Mouse (Mus musculus) kidney, adult 18-20 months (tissue): ENCODE measurements around the gene Tshr.
"Not testable (repeated sequence)": the region's sequence is repeated elsewhere in the genome, so short reads cannot be mapped to it uniquely, and the experiment has no call there.

Source experiments
- DNase-seq: peaks from one replicate; pipeline ENCODE4 v3.0.0; 2021

Gene Tshr

DNA sequence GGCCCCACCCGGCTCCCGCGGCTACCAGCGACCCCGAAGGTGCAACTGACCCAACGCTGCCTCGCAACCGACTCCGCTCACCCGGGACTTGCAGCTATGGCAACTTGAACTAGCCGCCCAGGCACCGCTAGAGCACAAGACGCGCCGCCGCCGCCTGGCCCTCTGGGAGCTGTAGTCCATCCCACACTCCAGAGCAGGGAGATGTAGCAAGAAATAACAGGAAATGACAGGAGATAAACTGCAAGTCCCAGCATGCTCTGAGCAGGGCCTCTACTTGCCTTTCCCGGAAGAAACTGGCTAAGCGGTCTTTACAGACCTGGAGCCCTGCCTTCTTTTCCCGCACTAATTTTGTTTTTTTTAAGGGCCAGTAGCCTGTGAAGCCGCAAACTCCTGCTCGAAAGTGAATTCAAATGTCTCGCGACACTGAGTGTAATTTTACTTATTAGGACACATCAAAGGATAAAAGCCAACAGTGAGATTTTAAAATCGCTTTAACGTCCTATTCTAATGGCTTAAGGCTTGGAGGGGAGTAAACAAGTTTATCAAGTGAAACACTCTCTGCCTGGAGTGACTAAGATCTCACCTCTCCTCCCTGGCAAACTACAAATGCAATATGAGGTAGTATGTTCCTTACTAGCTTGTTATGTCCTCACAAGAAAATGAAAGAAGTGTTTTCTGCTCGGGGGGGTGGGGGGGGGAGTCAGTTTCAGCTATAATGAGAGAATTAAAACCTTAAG, at the start of gene Tshr, which contains the start of gene Cep128:
Tshr (plus strand) TSS at position 283 of the 737 bp plus-strand sequence.
Cep128 (minus strand) TSS at position 129 of the 737 bp plus-strand sequence.
- peak; percentile 91 for DNase-seq

DNA sequence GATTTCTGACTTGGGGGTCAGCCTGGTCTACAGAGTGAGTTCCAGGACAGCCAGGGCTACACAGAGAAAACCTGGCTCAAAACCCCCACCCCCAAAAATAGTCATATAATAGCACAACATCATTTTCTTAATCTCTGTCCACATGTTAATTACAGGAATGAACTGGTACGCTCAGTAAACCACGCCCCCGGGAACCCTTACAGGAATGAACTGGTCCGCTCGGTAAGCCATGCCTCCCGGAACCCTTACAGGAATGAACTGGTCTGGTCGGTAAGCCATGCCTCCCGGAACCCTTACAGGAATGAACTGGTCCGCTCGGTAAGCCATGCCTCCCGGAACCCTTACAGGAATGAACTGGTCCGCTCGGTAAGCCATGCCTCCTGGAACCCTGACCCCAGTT, 45.7 kb upstream of the Tshr start:
- DNase-seq, result not testable (repeated sequence)

DNA sequence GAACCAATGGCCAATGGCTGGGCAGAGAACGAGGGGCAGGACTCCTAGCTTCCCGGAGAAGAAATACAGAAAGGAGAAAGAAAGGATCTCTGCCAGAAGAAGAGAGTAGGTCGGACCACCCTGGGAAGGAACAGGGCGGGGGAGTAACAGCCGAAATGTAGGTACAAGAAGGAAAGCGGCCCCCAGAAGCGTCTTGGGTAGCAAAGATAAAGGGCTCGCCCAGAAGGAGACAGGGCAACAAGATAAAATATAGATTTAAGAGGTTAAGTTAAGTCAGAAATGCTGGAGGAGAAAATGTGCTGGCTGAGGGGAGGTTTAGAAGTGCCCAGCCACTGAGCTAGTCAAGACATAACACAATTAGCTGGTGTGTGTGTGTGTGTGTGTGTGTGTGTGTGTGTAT, 30.6 kb upstream of the Tshr start:
- no peak for DNase-seq

DNA sequence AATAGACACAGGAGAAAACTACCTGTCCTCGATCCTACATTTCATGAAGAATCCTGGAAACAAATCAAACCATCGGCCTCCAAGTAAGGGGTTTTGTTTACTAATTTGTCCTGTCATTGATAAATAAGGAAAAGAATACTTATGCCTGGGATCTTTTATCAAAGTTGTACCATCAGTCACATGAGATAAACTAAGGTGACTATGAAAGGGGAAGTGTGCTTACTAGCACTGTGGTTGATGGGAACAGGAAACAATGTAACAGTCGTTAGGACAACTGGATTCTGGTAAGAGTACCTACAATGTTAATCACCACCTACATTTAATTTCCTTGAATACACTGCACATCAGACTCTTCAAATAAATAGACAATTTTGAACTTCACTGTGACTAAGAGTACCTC, 15.2 kb upstream of the Tshr start:
- no peak for DNase-seq

DNA sequence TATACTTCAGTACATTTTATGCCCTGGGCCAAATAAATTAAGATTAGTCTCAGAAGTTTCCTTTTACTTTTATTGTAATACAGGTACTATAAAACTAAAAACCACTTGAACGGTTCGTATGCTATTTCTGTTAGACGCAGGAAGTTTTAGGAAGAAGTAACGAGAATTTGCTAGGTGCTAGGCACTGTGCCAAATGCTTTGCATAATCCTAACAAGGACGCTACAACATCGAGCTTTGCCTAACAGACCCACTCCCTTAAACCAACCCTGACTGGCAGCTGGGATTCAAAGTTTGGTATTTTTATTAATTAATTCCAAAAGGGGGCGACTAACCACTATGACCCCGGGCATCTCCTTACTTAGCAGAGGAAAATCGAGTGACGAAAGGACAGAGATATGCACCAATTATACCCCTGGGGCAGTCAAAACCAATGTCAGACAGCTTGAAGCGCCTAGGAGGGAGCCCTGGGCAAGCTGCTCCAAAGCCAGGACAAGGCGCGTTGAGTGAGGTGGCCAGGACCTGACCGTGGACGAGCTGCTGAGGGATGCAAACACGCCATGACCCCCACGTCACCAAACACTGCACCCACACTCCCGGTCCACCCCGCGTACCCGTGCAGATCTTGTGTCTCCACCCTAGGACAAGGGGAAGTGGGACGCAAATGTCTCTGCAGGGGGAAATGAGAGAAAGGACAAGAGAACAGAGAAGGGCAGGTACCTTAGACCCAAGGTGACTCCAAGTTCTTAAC, 673 bp upstream of the Tshr start:
- DNase-seq, result peak; percentile 5

DNA sequence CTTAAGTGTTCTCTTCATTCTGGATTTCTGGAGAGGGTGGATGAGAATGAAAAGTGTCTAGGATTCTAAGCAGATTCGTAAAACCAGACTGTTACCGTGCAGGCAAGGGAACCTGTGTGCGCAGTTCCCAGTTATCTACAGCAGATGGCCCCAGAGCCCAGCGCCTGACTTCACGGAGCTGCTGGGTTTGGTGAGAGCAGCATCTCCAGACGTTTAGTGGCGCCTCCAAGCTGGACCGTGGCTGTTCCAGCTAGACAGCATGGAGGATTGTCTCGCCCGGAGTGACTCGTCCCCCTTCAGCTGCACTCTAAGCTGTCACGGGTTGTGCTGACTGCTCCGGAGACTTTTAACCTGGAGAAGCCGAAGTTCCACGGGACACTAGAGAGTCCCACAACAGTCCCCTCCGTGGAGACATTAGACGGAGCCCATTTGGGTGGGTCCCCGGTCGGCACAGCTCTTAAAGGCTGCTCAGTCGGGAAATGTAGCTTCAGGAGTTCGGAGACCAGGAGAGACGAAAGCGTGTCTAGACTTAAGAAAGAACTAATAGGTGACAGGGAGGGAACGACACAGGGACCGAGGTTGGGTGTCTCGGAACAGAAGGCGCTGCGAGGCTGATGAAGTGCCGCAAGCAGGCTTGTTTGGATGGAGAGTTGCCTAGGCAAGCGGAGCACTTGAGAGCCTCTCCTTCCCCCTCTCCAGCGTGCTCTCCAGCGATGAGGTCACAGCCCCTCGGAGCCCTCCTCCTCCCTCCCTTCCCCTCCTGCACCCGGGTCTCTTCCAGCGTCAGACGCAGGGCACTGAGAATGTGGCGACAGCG, 16.1 kb downstream of the Tshr start:
- peak; percentile 76 for DNase-seq

DNA sequence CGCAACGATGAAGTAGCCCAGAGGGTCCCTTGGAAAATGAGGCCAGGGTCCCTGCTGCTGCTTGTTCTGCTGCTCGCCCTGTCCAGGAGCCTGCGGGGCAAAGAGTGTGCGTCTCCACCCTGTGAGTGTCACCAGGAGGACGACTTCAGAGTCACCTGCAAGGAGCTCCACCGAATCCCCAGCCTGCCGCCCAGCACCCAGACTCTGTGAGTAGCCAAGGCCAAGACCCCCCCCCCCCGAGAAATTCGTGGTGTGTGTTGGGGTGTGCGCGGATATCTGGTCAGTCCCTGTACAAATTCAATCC, 16.6 kb downstream of the Tshr start:
- no peak for DNase-seq

DNA sequence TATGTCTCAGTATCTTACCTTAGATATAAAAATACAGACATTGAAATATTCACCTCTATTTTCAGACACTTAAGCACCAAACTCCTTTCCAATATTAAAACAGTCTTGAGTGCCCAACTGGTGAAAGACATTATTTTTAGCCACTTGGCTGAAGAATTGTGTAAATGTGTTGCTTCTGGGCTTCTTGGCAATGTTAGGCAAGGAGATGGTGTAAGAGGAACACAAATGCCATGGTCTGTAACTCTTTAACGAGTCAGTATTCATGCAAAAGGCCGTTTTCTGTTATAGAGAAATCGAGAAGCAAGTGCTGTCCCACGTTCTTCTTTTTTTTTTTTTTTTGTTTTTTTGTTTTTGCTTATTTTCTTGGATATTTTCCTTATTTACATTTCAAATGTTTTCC, 25.9 kb downstream of the Tshr start:
- DNase-seq, result no peak

DNA sequence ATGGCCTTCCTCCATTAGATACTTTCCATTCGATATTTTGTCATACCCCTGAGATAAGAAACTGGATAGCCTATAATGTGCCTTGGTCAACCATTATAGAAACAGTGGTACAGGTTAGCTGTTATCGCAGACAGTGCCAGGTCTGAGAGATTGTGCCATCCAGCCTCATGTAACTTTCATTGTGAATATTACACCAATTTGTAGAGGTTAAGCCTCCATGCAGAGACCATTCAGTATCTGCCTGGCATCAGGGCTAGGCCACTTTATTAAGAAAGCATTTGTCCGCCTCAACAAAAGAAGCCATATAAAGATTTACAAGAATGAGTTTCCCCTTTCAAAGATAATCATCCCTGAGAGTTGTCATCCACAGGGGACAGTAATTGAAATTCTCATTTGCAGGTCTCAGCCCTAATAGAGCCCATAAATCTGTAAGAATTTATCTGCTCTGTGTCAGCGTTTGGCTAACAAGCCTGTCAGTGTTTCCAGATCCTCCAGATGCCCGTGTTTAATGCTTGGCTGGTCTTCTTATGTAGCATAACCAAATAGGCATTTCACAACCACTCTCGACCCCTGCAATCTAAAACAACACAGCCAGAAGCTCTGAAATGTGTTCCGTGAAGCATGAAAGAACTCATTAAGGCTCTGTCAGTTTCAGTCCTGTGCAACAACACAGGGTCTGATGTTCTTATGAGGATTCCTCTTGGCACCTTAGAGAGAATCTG, 28.3 kb downstream of the Tshr start:
- no peak for DNase-seq

DNA sequence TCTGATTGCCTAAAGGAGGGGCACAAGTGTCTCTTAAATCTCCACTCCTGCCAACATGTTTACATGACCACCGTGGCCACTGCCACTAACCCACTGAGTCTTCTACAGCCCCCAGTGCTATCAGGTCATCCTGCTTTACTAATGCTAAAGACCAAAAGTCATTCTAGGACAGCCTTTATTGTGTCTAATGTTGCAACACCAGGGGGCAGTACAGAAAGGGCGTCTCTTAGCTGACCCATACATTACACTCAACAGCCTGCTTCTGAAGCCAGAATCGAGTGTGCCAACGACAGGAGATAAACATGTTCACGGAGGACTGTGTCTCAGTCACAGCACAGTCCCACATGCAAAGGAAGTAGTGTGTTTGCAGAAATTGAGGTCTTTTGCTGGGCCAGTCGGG, 30.7 kb downstream of the Tshr start:
- DNase-seq, result no peak

DNA sequence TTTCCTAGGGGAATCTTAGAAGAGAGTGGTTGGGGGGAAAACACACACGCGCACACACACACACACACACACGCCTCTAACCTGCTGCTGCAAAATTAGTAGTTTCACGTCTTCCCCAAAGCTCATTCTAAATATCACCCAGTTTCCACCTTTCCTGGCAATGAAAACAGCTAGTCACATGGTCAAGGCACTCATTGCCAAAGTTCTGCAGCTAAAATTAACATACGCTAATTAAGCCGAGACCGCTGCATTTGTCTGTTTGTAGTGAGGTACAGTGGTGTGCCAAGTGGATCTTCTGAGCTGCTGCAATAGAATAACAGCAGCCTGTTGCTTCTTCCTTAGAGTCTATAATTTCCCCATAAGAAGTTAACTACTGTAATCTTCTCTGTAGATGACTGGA, 32.5 kb downstream of the Tshr start:
- DNase-seq, result no peak

DNA sequence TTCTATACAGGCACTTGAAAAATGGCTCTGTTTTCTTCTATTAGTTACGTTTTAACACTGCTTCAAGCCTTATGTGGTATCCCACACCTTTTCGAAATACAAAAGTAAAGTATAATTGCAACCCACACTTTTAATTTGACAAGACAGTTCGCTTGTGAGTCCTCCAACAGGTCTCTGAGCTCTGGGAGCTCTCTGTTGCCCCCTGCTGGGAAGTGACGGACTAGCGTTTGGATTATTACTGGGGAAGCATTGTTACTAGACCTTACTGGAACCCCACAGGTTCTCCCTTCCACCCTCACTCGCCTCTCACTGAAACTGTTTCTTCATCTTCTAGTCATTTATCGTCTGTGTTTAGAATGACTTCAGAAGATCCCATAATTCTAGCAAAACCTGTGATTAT, 34.4 kb downstream of the Tshr start:
- peak; percentile 74 for DNase-seq

DNA sequence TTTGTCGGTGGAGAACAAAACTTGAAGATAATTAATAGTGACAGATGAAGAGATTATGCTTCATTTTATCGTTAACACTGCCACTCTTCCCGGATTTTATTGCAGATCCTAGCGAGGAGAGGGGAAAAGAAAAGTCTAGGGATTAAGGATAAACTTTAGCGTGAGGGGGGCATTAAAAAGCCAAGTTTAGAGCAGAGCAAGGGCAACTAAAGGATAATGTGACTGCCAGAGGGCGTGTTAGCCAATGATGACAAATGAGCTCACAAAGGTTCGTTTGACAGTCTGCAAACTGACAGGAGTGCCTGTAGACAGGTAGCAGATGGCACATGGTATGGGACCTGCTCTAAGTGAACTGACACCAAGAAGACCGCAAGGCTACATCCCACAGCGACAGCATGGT, 36.9 kb downstream of the Tshr start:
- DNase-seq, result no peak

DNA sequence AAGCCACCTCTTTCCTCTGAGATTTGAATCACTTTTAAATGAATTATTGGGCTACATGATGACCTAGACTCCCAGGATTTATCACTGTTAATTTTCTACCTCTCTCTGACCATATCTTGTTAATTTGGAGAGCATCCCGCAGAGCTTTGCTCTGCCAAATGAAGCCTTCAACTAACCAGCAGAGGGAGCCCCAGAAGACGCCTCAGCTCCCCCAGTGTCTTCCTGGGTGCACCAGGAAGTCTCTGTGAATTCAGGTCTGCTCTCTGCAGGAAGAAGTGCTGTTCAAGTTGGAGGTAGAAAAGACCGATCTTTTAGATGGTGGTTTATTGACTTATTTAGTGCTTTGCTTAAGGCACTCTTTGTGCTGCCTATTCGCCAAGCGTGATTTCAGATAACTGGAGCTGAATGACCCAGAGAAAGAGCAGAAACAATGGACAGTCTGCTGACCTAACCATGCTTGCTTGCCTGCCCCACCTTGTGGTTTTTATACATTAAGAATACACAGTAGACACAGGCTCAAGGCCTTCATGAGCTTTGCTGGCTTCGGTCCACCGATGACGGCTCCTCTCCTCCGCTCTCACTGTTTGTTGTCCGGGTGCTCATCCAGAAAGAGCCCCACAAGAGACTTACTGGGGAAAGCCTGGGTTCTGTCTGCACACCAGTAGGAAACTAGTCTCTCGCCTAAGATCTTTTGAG, 38.9 kb downstream of the Tshr start:
- no peak for DNase-seq

DNA sequence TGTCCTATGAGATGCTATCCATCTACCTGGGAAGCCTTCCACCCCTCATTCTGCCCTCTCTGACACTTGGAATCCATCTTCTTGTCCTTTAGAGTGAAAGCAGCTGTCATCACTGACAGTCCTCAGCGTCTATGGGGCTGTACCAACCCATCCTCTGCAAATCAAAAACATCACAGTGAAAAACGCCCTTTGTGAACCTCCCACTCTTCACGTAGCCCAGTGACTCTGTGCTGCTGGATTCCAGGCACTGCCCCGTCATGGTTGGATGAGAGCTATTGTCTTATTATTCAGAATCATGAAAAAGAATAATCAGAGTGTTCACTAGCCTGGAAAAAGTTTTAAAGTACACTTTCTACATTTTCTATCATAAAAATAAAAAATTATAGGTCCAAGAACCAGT, 42.1 kb downstream of the Tshr start:
- DNase-seq, result no peak

DNA sequence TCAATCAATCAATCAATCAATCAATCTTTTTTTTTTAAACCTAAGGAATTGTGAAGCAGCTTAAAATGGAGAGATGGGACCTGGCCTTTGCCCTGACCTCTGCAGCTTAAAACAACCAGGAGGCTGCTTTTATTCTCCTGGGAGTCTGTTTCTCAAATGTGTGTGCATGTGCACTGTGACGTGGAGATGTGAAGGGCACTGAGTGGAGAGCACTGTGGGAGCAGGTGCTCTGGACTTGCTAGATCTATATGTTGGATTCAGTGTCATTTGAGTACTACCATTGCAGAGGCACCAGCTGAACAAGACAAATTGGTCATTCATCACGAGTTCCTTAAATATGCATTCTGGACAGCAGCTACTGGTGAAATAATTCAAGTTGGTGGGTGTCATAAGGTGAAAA, 42.8 kb downstream of the Tshr start:
- no peak for DNase-seq

DNA sequence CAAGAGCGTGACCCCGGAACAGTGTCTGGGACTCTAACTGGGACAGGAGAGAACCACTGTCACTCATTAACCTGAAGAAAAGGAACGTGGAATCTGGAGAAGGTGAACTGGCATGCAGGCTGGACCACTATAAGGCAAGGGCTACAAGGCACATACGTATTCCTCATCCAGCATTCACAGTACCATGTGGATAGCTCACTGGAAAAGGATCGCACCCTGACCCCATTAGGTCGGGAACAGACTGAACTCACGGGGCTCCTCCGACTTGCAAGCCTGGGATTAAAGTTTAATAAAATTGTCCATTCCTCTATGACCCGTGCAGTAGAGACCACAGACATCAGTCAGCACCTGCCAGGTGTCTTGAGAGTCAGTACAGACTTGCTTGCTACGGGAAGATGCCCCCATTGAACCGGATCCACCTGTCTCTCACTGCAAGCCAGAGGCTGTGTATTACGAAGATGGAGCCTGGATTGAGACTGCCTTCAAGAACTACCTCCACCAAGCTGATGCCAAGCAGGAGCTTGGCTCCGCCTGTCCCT, 97.9 kb downstream of the Tshr start:
- DNase-seq, result peak; percentile 58

DNA sequence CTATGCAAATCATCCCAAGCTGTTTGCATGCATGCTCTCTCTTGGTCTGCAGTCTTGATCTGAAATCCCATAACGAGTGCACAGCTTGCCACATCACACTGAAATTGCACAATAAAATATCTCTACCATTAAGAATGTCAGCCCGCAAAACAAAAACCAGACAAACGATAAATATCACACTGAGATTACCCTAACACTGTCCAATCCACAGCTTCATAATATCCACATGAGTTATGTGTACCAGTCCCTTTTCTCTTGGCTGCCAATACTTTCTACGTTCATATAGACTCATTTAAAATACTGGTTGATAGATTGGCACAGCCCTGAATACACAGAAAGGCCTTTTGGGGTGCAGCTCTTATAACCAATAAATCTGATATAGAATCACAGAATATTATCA, 102.0 kb downstream of the Tshr start:
- no peak for DNase-seq

DNA sequence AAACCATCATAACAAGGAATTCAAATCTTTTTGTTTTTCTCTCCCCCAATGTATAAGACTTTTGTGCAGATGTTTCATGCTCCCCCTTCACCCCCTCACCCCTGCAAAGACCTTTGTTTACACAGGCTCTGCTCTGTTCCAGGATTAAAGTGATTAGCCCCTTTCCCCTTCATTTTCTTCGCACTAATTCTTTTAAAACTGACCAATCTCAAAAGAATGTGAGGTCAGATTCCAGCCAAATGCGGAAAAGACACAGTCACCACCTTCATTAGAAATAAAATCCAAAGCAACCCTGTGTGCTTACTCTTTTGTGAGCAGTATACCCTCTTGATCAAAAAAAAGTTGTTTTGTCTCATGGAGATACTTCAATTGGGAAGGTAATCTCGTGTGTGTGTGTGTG, 104.0 kb downstream of the Tshr start:
- DNase-seq, result no peak

DNA sequence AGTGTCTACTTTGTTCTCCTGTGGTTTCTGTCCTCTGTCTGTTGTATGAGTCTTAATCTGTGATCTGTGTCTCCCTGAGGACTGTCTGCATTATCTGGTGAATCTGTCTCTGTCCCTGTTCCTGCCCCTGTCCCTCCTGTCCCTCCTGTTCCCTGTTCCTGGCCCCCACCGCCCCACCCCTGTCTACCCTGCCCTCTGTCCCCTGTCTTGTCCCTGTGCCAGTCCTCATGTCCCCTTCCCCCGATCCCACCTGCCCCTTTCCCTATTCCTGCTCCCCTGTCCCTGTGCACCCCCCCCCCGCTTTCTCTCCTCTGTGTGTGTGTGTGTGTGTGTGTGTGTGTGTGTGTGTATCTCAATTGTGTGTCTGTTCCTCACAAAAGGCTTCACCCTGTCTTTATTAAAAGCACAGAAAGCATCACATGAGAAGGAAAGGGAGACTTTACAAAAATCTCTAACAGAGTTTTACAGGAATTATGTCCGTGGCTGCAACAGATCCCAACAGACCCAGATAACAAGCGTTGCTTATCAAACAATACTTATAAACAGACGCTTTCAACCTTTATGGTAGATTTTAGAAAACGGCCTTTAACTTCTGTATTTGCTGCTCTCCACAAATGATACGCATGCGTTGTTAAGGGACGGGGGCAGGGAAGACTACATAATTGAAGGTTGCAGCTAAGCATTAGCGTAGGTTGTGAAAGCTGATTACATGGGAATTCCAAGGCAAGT, 111.3 kb downstream of the Tshr start:
- no peak for DNase-seq

DNA sequence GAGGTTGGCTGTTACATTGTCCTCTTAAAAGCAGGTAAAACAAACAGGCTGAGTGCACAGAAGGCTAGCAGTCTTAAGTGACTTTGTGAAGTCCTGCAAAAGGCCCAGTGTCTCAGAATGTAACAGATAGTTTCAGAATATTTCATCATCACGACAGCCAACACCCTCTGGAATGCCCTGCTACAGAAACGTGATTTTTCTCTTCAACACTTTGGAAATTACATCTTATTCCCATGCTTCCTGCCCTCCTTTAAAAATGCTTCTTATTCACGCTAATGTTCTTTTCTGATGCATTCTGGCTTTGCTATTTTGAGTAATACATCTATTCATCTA, 111.8 kb downstream of the Tshr start:
- no peak for DNase-seq

DNA sequence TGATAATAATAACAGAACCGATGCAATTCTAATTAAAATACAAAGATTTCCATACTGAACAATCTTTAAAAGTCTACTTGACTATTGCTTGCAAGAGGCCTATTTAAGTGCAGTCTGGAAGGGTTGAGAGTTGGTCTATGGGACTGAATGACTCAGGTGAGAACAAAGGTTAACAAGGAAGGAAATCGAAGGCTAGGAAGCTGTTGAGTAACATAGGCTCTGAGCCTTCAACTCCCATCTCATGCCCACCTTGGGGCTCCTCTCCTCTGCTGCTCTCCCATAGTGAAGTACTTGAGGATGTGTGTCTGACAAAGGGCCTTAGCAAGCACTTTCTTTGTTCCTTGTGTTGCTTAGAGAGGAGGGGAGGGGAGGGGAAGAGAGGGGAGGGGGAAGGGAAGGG, 116.1 kb downstream of the Tshr start:
- no peak for DNase-seq
